Mouse (Mus musculus): ENCODE measurements around the gene Myd88. TPM values are rescaled to one million over a fixed set of nuclear protein-coding genes. Genes with fewer than 3 reads are reported as not detected.

Myd88 gene
- total and polyA plus RNA-seq, 3 experiments = 14.3 to 53.6 (median 22.7) TPM

DNA sequence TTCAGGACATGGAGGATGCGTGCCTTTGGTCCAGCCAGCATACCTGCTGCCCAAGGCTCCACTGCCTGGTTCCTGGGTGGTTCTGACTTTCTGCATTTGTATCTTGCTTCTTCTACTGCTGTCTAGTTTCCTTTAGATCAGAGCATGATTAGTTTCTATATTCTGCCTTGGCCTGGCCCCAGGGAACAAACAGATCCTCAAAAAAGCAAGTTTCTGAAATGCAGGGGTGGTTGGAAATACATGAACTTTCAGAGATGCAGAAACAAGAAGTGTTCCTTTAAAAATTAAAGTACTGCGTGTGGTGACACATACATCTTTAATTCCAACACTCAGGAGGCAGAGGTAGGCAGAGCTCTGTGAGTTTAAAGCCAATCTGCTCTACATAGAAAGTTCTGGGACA is 6.4 kb downstream of the Myd88 start:
- dilution Hi-C loops (cut with MboI; ENCODE audit: extremely low pct_ligation_motif_present, extremely low pct_unique_long_range_greater_than_20kb, low sequenced_read_pairs) (no loop called here), in situ Hi-C loops (cut with MboI; ENCODE audit: low pct_ligation_motif_present, low pct_unique_long_range_greater_than_20kb, low sequenced_read_pairs) (no loop called here)
- no peak overlapping the region for H3K4me3 ChIP-seq (replicated peaks in 1 of 3; ENCODE audit: low read depth in 2 of 3, low read length in 2 of 3, poor library complexity in 1 of 3)
- TF ChIP-seq USF2 (conservative IDR thresholded peaks at IDR 0.05; ENCODE audit: low read depth, low read length) (no peak), ZNF384 (IDR thresholded peaks at IDR 0.05; ENCODE audit: low read depth, low read length) (no peak), CHD1 (IDR thresholded peaks at IDR 0.05; ENCODE audit: low read depth, low read length) (no peak), NELFE (IDR thresholded peaks at IDR 0.05; ENCODE audit: low read depth, low read length) (no peak), EP300 (IDR thresholded peaks at IDR 0.05; ENCODE audit: low read length) (no peak), CTCF (conservative IDR thresholded peaks at IDR 0.05 in 1 of 2, IDR thresholded peaks at IDR 0.05 in 1 of 2; ENCODE audit: low read depth in 2 of 2, low read length in 2 of 2) (no peak), E2F4 (IDR thresholded peaks at IDR 0.05; ENCODE audit: insufficient replicate concordance, low read depth, low read length) (no peak), TBP (conservative IDR thresholded peaks at IDR 0.05; ENCODE audit: low read depth, low read length) (no peak), UBTF (IDR thresholded peaks at IDR 0.05; ENCODE audit: low read depth, low read length) (no peak), POLR2AphosphoS2 (IDR thresholded peaks at IDR 0.05; ENCODE audit: low read depth, low read length) (no peak), MEF2A (IDR thresholded peaks at IDR 0.05; ENCODE audit: borderline replicate concordance, low read depth, low read length) (no peak), CHD2 (IDR thresholded peaks at IDR 0.05; ENCODE audit: low read length) (no peak), BHLHE40 (IDR thresholded peaks at IDR 0.05; ENCODE audit: low read depth, low read length) (no peak), PAX5 (IDR thresholded peaks at IDR 0.05; ENCODE audit: low read length) (no peak), SMC3 (IDR thresholded peaks at IDR 0.05; ENCODE audit: low read depth, low read length) (no peak), JUN (IDR thresholded peaks at IDR 0.05; ENCODE audit: insufficient read depth, low read depth, low read length) (no peak), HCFC1 (IDR thresholded peaks at IDR 0.05; ENCODE audit: low read depth, low read length) (no peak), RAD21 (IDR thresholded peaks at IDR 0.05; ENCODE audit: low read depth, low read length) (no peak), KAT2A (IDR thresholded peaks at IDR 0.05; ENCODE audit: insufficient replicate concordance, low read length) (no peak)
- no peaks in the 10 kb centered on the region for H3K9me3 ChIP-seq (replicated peaks; ENCODE audit: low read length)
- H3K79me2 ChIP-seq (replicated peaks; ENCODE audit: control insufficient read depth, extremely low read depth, insufficient read depth, poor library complexity, severe bottlenecking) = no peaks in the 10 kb centered on the region; the same call in 1 of the 2 replicates
- no peaks in the 10 kb centered on the region for H3K27me3 ChIP-seq (replicated peaks)
- no peak for DNase-seq (ENCODE audit: extremely low read depth)
- H3K4me1 ChIP-seq (ENCODE audit: control insufficient read depth in 1 of 2, insufficient read depth in 2 of 2) = peaks cover 2 to 41% of the 10 kb centered on the region in 2 experiments; a peak in 3 of 4 replicates
- no peak overlapping the region for H3K4me2 ChIP-seq (ENCODE audit: insufficient read depth, low read depth, poor library complexity, severe bottlenecking)
- peaks cover 18 to 37% of the 10 kb centered on the region in 2 experiments for H3K36me3 ChIP-seq (replicated peaks in 1 of 2; ENCODE audit: control insufficient read depth in 1 of 2, insufficient read depth in 1 of 2, low read length in 1 of 2)
- H3K27ac ChIP-seq (ENCODE audit: insufficient read depth, low read depth) = no peak overlapping the region
- H3K9ac ChIP-seq (ENCODE audit: insufficient read depth, low read depth) = no peak overlapping the region

DNA sequence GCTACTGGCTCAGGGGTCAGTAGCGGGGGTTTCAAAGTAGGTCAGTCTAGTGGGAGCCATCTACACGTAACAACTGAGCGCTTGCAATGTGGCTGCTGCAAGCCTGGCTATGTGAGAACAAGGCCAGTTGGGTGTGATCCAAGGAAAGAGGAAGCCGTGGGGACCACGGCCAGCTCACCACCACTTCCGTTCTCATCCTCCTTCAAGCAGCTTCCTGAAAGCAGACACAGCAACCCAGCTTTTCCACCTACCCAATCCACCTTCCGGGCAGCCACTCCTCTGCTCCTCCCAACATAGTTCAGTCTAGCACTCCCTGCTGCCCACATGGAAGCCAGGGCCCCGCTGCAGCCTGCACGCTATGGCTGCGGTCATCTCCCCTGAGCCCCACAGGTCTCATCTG is 6.9 kb downstream of the Myd88 start:
- dilution Hi-C loops (cut with MboI; ENCODE audit: extremely low pct_ligation_motif_present, extremely low pct_unique_long_range_greater_than_20kb, low sequenced_read_pairs) (no loop called here), in situ Hi-C loops (cut with MboI; ENCODE audit: low pct_ligation_motif_present, low pct_unique_long_range_greater_than_20kb, low sequenced_read_pairs) (no loop called here)
- H3K9me3 ChIP-seq (replicated peaks; ENCODE audit: low read length) = no peaks in the 10 kb centered on the region
- no peak overlapping the region for H3K4me2 ChIP-seq (ENCODE audit: insufficient read depth, low read depth, poor library complexity, severe bottlenecking)
- H3K79me2 ChIP-seq (replicated peaks; ENCODE audit: control insufficient read depth, extremely low read depth, insufficient read depth, poor library complexity, severe bottlenecking) = no peaks in the 10 kb centered on the region; the same call in 1 of the 2 replicates
- peaks cover 18 to 37% of the 10 kb centered on the region in 2 experiments for H3K36me3 ChIP-seq (replicated peaks in 1 of 2; ENCODE audit: control insufficient read depth in 1 of 2, insufficient read depth in 1 of 2, low read length in 1 of 2)
- H3K4me3 ChIP-seq (replicated peaks in 1 of 3; ENCODE audit: low read depth in 2 of 3, low read length in 2 of 3, poor library complexity in 1 of 3) = no peak overlapping the region
- TF ChIP-seq MAFK (IDR thresholded peaks at IDR 0.05; ENCODE audit: insufficient replicate concordance, low read length) = no peak
- H3K9ac ChIP-seq (ENCODE audit: insufficient read depth, low read depth) = no peak overlapping the region
- peaks cover 2 to 41% of the 10 kb centered on the region in 2 experiments; a peak in 3 of 4 replicates for H3K4me1 ChIP-seq (ENCODE audit: control insufficient read depth in 1 of 2, insufficient read depth in 2 of 2)
- no peaks in the 10 kb centered on the region for H3K27me3 ChIP-seq (replicated peaks)
- H3K27ac ChIP-seq (ENCODE audit: insufficient read depth, low read depth) = no peak overlapping the region
- DNase-seq (ENCODE audit: extremely low read depth) = no peak

Measured in CH12.LX (cell line).